Mouse (Mus musculus) kidney, embryonic 16.5 days (tissue): ENCODE measurements around the gene Gale. TPM values are rescaled to one million over a fixed set of nuclear protein-coding genes. Genes with fewer than 3 reads are reported as not detected.
"Not testable (repeated sequence)": the region's sequence is repeated elsewhere in the genome, so short reads cannot be mapped to it uniquely, and the experiment has no call there.

ENCODE experiments used
- ATAC-seq: fragments of 200-750 bp; cut with Nextera tagmentation; 2 replicates; pipeline ENCODE4 v1.8.0; 2017; ENCODE audit warnings: moderate TSS enrichment; ENCODE audit not compliant: low FRiP score, low TSS enrichment
- H3K27ac ChIP-seq: fragments of 300-500 bp; sonication (generic); 2 replicates; pipeline ENCODE4 v1.5.1; 2014; ENCODE audit warnings: low read length
- H3K27me3 ChIP-seq: fragments of 300-500 bp; sonication (generic); 2 replicates; pipeline ENCODE4 v1.6.1; 2014; ENCODE audit warnings: low read length, control low read depth, mixed read lengths; ENCODE audit not compliant: insufficient read depth
- H3K36me3 ChIP-seq: fragments of 300-500 bp; sonication (generic); 2 replicates; pipeline ENCODE4 v1.6.1; 2014; ENCODE audit warnings: low read length, control low read depth, mixed read lengths; ENCODE audit not compliant: insufficient read depth
- H3K4me1 ChIP-seq: fragments of 300-500 bp; sonication (generic); 2 replicates; pipeline ENCODE4 v1.6.1; 2014; ENCODE audit warnings: low read length, control low read depth, mixed read lengths; ENCODE audit not compliant: insufficient read depth
- H3K4me2 ChIP-seq: fragments of 300-500 bp; sonication (generic); replicated peaks from 2 replicates; pipeline ENCODE4 v1.6.1; 2014; ENCODE audit warnings: low read depth, low read length
- H3K4me3 ChIP-seq: fragments of 300-500 bp; sonication (generic); 2 replicates; pipeline ENCODE4 v1.5.1; 2014; ENCODE audit warnings: mild to moderate bottlenecking, low read length
- H3K9ac ChIP-seq: fragments of 300-500 bp; sonication (generic); replicated peaks from 2 replicates; pipeline ENCODE4 v1.6.1; 2014; ENCODE audit warnings: low read length
- H3K9me3 ChIP-seq: fragments of 300-500 bp; sonication (generic); 2 replicates; pipeline ENCODE4 v1.6.1; 2016; ENCODE audit warnings: low read length, control low read depth
- WGBS: fragments of 180-500 bp; shearing (Covaris S2); extraction: QIAGEN DNeasy Blood & Tissue Kit; methylation state at CpG from one replicate; pipeline ENCODE4 v1.1.7; 2014; 5-methylcytosine and 5-hydroxymethylcytosine counted together
- polyA plus RNA-seq: library from polyadenylated mRNA; unstranded; fragments of >200 nt; fragmentation: Nextera tagmentation; extraction: Ambion mirVana; gene quantifications from 2 replicates; pipeline ENCODE4 v1.2.1, GENCODE M21; 2015

Gale gene
- polyA plus RNA-seq, 1 experiment from 2014 or later, result 40.7 TPM

GRCm38 (mm10) chr4:135976146-135976545 is 12.6 kb downstream of the Gale start:
- no peak for ATAC-seq
- peaks cover 14% of the 10 kb centered on the region for H3K4me1 ChIP-seq
- H3K9ac ChIP-seq, result no peak overlapping the region
- H3K36me3 ChIP-seq, result peaks cover 34% of the 10 kb centered on the region
- no peak overlapping the region for H3K4me3 ChIP-seq
- 91% methylated on average over 12 of the region's 12 CpGs for WGBS
- H3K9me3 ChIP-seq, result no peaks in the 10 kb centered on the region
- no peak overlapping the region for H3K4me2 ChIP-seq
- no peak overlapping the region for H3K27ac ChIP-seq
- H3K27me3 ChIP-seq, result no peaks in the 10 kb centered on the region

- H3K4me1 ChIP-seq, ATAC-seq, H3K9ac ChIP-seq, H3K27ac ChIP-seq, H3K27me3 ChIP-seq, H3K4me2 ChIP-seq, H3K9me3 ChIP-seq, H3K4me3 ChIP-seq: not testable (repeated sequence)
- 96% methylated on average over 4 of the region's 5 CpGs for WGBS
- peaks cover 43% of the 10 kb centered on the region for H3K36me3 ChIP-seq
These were observed 16.7 kb downstream of the Gale start for GRCm38 (mm10) chr4:135980223-135980622.

DNA sequence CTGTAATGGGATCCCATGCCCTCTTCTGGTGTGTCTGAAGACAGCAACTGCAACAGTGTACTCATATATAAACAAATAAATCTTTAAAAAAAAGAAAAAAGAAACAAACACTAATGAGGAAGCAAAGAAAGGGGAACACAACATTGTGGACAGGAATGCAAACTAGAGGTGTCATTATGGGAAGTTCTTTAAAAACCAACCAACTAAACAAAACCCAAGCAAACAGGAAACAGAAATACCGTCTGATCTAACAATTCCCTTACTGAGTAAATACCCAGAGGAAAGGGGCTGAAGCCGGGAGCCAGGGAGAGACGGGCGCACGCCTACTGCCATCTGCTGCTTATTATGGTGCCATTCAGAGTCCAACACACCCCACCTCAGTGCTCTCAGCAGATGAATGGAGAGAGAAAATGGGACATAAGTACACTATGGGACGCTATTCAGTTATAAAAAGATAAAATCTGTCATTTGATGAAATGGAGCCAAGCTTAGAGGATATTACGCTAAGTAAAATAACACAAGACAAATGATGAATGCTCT is 18.1 kb downstream of the Gale start:
- H3K9ac ChIP-seq, result no peak overlapping the region
- 80% methylated on average over 7 of the region's 7 CpGs for WGBS
- no peak overlapping the region for H3K4me2 ChIP-seq
- peaks cover 35% of the 10 kb centered on the region for H3K36me3 ChIP-seq
- H3K27ac ChIP-seq, result no peak overlapping the region
- no peaks in the 10 kb centered on the region for H3K27me3 ChIP-seq
- no peaks in the 10 kb centered on the region for H3K9me3 ChIP-seq
- no peak for ATAC-seq
- H3K4me3 ChIP-seq, result no peak overlapping the region
- H3K4me1 ChIP-seq, result peaks cover 13% of the 10 kb centered on the region

- no peak overlapping the region for H3K27ac ChIP-seq
- WGBS, result 86% methylated on average over 5 of the region's 5 CpGs
- no peak overlapping the region for H3K4me3 ChIP-seq
- no peak overlapping the region for H3K4me2 ChIP-seq
- H3K4me1 ChIP-seq, result peaks cover 18% of the 10 kb centered on the region
- H3K36me3 ChIP-seq, result peaks cover 18% of the 10 kb centered on the region
- no peaks in the 10 kb centered on the region for H3K27me3 ChIP-seq
- H3K9ac ChIP-seq, result no peak overlapping the region
- ATAC-seq, result no peak
- H3K9me3 ChIP-seq, result no peaks in the 10 kb centered on the region
These were observed 21.0 kb downstream of the Gale start for GRCm38 (mm10) chr4:135984556-135984955.

DNA sequence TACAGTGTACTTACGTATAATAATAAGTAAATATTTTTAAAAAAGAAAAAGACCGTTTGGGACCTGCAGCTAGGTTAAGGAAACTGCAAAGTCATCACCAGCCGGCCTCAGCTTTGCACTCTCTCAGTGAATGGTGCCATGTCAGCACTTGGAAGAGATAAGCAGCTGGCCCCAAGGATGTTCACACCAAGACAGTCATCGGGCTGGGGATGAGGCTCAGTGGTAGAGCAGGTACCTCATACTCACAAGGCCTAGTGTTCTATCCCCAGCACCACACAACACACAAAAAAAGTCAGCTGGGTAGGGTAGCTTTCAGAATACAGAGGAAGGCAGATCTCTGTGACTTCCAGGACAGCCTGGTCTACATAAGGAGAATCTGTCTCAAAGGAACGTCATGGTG is 21.7 kb downstream of the Gale start:
- Histone ChIP-seq H3K4me1 (peaks cover 18% of the 10 kb centered on the region), H3K4me2 (no peak overlapping the region), H3K27ac (no peak overlapping the region), H3K36me3 (peaks cover 18% of the 10 kb centered on the region), H3K4me3 (no peak overlapping the region), H3K9me3 (no peaks in the 10 kb centered on the region), H3K27me3 (no peaks in the 10 kb centered on the region), H3K9ac (no peak overlapping the region)
- no peak for ATAC-seq
- WGBS, result 90% methylated on average over 5 of the region's 5 CpGs

DNA sequence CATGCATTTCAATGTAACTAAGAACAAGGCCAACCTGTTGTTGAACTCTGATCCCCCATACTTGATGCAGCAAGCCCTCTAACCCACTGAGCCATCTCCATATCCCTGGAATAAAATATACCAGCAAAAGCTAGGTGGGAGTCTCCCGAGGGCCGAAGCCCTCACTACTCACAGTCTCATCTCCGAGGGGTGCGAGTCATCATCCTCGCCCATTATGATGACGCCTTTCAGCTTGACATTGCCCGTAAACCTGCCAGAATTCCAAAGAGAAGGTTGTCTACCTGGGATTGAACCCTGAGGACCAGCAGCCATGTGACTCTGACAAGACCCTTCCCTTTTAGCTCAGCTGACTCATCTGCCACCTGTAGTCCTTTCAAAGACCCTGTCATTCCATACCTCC is 22.2 kb downstream of the Gale start:
- peaks cover 18% of the 10 kb centered on the region for H3K36me3 ChIP-seq
- H3K4me2 ChIP-seq, result peak overlapping the region; percentile 58
- no peak for ATAC-seq
- H3K4me1 ChIP-seq, result peaks cover 18% of the 10 kb centered on the region
- H3K27me3 ChIP-seq, result no peaks in the 10 kb centered on the region
- no peaks in the 10 kb centered on the region for H3K9me3 ChIP-seq
- H3K4me3 ChIP-seq, result peak overlapping the region; percentile 90
- H3K27ac ChIP-seq, result no peak overlapping the region
- H3K9ac ChIP-seq, result 0 out of 2 replicates have a peak overlapping the region, but pooled peaks have one; percentile 93
- 89% methylated on average over 7 of the region's 7 CpGs for WGBS

- Histone ChIP-seq H3K9me3 (no peaks in the 10 kb centered on the region), H3K4me2 (peak overlapping the region; percentile 58), H3K4me3 (peak overlapping the region; percentile 90), H3K9ac (peak overlapping the region; percentile 93), H3K36me3 (peaks cover 18% of the 10 kb centered on the region), H3K27me3 (no peaks in the 10 kb centered on the region), H3K27ac (peak overlapping the region; percentile 83), H3K4me1 (peaks cover 18% of the 10 kb centered on the region)
- WGBS, result 7% methylated on average over 23 of the region's 23 CpGs
- ATAC-seq, result peak; percentile 2; the same call in 1 of the 2 replicates
These were observed 22.9 kb downstream of the Gale start for GRCm38 (mm10) chr4:135986301-135986942.

- peaks cover 18% of the 10 kb centered on the region for H3K36me3 ChIP-seq
- WGBS, result under 1% methylated on average over 75 of the region's 81 CpGs
- peaks cover 18% of the 10 kb centered on the region for H3K4me1 ChIP-seq
- H3K9me3 ChIP-seq, result no peaks in the 10 kb centered on the region
- peak within 1 kb of the TSS; percentile 93 for H3K9ac ChIP-seq
- peak within 1 kb of the TSS; percentile 58 for H3K4me2 ChIP-seq
- peak within 1 kb of the TSS; percentile 90 for H3K4me3 ChIP-seq
- H3K27ac ChIP-seq, result peak within 1 kb of the TSS; percentile 83
- H3K27me3 ChIP-seq, result no peaks in the 10 kb centered on the region
- ATAC-seq, result peak; percentile 96
These were observed 23.6 kb downstream of the Gale start, which contains the start of gene Pithd1 for GRCm38 (mm10) chr4:135986943-135987710. TSS of gene Pithd1 (minus strand) at chr4:135987264.

DNA sequence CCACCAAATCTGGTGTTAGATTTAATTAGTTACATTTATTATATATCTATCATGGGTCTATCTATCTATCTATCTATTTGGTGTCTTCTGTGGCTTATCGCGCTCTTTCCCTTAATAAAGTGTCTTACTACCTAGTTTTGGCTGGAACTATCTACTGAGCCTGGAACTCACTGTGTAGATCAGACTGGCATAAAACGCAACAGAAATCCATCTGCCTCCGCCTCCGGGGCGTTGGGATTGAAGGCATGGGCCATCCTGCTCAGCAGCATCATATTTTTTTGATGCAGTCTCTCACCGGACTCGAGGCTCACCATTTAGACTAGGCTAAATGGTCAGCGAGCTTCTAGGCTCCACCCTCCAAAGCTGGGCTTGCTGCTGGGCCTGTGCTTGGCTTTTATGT is 24.2 kb downstream of the Gale start:
- WGBS, result 63% methylated on average over 9 of the region's 9 CpGs
- H3K9ac ChIP-seq, result peak overlapping the region; percentile 93
- peak overlapping the region; percentile 58 for H3K4me2 ChIP-seq
- H3K27ac ChIP-seq, result no peak overlapping the region
- no peak for ATAC-seq
- no peaks in the 10 kb centered on the region for H3K9me3 ChIP-seq
- peak overlapping the region; percentile 90 for H3K4me3 ChIP-seq
- peaks cover 18% of the 10 kb centered on the region for H3K36me3 ChIP-seq
- H3K27me3 ChIP-seq, result no peaks in the 10 kb centered on the region
- H3K4me1 ChIP-seq, result peaks cover 18% of the 10 kb centered on the region

DNA sequence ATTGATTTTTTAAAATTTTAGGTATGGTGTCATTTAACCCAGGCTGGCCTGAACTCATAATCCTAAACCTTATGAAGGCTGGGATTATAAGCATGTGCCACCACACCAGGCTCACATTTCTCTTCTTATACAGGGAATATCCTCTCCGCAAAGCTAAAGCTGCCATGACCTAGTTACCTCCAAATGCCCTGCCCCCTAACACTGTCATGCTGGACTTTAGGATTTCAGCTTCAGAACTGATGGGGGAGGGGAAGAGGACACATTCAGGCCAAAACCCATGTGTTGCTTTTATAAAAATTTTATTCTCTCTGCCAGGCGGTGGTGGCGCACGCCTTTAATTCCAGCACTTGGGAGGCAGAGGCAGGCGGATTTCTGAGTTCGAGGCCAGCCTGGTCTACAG is 30.4 kb downstream of the Gale start:
- 96% methylated on average over 6 of the region's 6 CpGs for WGBS
- Histone ChIP-seq H3K9me3 (peaks cover 9% of the 10 kb centered on the region), H3K4me1 (no peaks in the 10 kb centered on the region), H3K9ac (no peak overlapping the region), H3K4me2 (no peak overlapping the region), H3K36me3 (no peaks in the 10 kb centered on the region), H3K27ac (no peak overlapping the region), H3K4me3 (no peak overlapping the region), H3K27me3 (no peaks in the 10 kb centered on the region)
- ATAC-seq, result no peak
